Comparison of ENCODE assay signal across 9 mouse cellular contexts in genomic region chr19:5429806-5430205, GRCm38 (mm10). TPM values are rescaled to one million over a fixed set of nuclear protein-coding genes. Genes with fewer than 3 reads are reported as not detected.
DNase-seq lines count a peak whose midpoint lies in the region; ATAC-seq and TF ChIP-seq lines count a peak whose summit lies in the region.
"Had no signal": no experiment of that assay in that cellular context is flagged by ENCODE, and none has a peak within 500 bp of the region (broad histone marks: within the 10 kb centered on the region; RNA-seq: fewer than 3 reads in every experiment).

No protein-coding gene starts in this region.

- DNase-seq in midbrain, postnatal 0 days (ENCODE audit: low spot score): peak; percentile 26
- DNase-seq in midbrain, embryonic 10.5 days (ENCODE audit: low spot score): no peak
- DNase-seq in adrenal gland, postnatal 14 days: peak; percentile 91
- peak; percentile 94 for DNase-seq in gastrocnemius, adult 2 months
- peak; percentile 68 for DNase-seq in testis, postnatal 10 days (ENCODE audit: low spot score)
- no peak for DNase-seq in liver, embryonic 11.5 days (ENCODE audit: low spot score)

- peaks cover 11% of the 10 kb centered on the region; the same call in 1 of the 2 replicates for H3K36me3 ChIP-seq in midbrain, postnatal 0 days (ENCODE audit: insufficient read depth, low read length)
- peaks cover 20% of the 10 kb centered on the region for H3K36me3 ChIP-seq in midbrain, embryonic 10.5 days
- peaks cover 10% of the 10 kb centered on the region; the same call in 1 of the 2 replicates for H3K36me3 ChIP-seq in liver, embryonic 11.5 days (ENCODE audit: control insufficient read depth, insufficient read depth, low read length)

- H3K4me1 ChIP-seq in midbrain, postnatal 0 days (ENCODE audit: insufficient read depth, low read length): peaks cover 16% of the 10 kb centered on the region
- H3K4me1 ChIP-seq in midbrain, embryonic 10.5 days: peaks cover 33% of the 10 kb centered on the region
- peaks cover 24% of the 10 kb centered on the region for H3K4me1 ChIP-seq in liver, embryonic 11.5 days (replicated peaks; ENCODE audit: control insufficient read depth, insufficient read depth, low read length)

- H3K4me3 ChIP-seq in midbrain, postnatal 0 days (ENCODE audit: low read depth, low read length): no peak overlapping the region
- no peak overlapping the region for H3K4me3 ChIP-seq in midbrain, embryonic 10.5 days
- no peak overlapping the region for H3K4me3 ChIP-seq in gastrocnemius, adult 2 months
- H3K4me3 ChIP-seq in liver, embryonic 11.5 days (ENCODE audit: low read depth, low read length): no peak overlapping the region
- H3K4me3 ChIP-seq: left cerebral cortex, adult 2 months had no signal

- 68% methylated on average over 8 of the region's 8 CpGs for WGBS in midbrain, postnatal 0 days
- 76% methylated on average over 8 of the region's 8 CpGs for WGBS in midbrain, embryonic 10.5 days
- 67% methylated on average over 8 of the region's 8 CpGs for WGBS in liver, embryonic 11.5 days

- ATAC-seq in midbrain, postnatal 0 days (ENCODE audit: low FRiP score): no peak
- ATAC-seq in liver, embryonic 11.5 days (replicated peaks; ENCODE audit: low FRiP score): no peak
- ATAC-seq in CD4-positive, CD25-positive, alpha-beta regulatory T cell, adult 4 months: no peak

- H3K27me3 ChIP-seq in midbrain, postnatal 0 days (ENCODE audit: insufficient read depth, low read length): no peaks in the 10 kb centered on the region
- no peaks in the 10 kb centered on the region for H3K27me3 ChIP-seq in midbrain, embryonic 10.5 days (ENCODE audit: low read depth, poor library complexity, severe bottlenecking)
- H3K27me3 ChIP-seq in liver, embryonic 11.5 days (replicated peaks; ENCODE audit: control insufficient read depth, insufficient read depth, low read length): no peaks in the 10 kb centered on the region

- H3K9ac ChIP-seq in midbrain, postnatal 0 days (replicated peaks; ENCODE audit: low read length, poor library complexity, severe bottlenecking): no peak overlapping the region
- H3K9ac ChIP-seq in liver, embryonic 11.5 days (ENCODE audit: low read depth, low read length): no peak overlapping the region

- no peak overlapping the region for H3K27ac ChIP-seq in midbrain, postnatal 0 days (ENCODE audit: low read depth, low read length)
- H3K27ac ChIP-seq in midbrain, embryonic 10.5 days (replicated peaks): no peak overlapping the region
- H3K27ac ChIP-seq in gastrocnemius, adult 2 months: peak overlapping the region; percentile 52
- H3K27ac ChIP-seq in liver, embryonic 11.5 days (ENCODE audit: low read depth, low read length): no peak overlapping the region
- H3K27ac ChIP-seq: left cerebral cortex, adult 2 months had no signal

- intact Hi-C loops in gastrocnemius, adult 2 months (cut with DNase I): no loop called here

- no peak overlapping the region for H3K4me2 ChIP-seq in midbrain, postnatal 0 days (ENCODE audit: low read depth, low read length, poor library complexity, severe bottlenecking)
- H3K4me2 ChIP-seq in liver, embryonic 11.5 days: no peak overlapping the region

- no peak for TF ChIP-seq CTCF in midbrain, postnatal 0 days (IDR thresholded peaks at IDR 0.05)
- no peak for TF ChIP-seq CTCF in gastrocnemius, adult 2 months (IDR thresholded peaks at IDR 0.05)

- no peaks in the 10 kb centered on the region for H3K9me3 ChIP-seq in midbrain, postnatal 0 days (ENCODE audit: low read length)
- H3K9me3 ChIP-seq in midbrain, embryonic 10.5 days (replicated peaks): no peaks in the 10 kb centered on the region
- H3K9me3 ChIP-seq in liver, embryonic 11.5 days (ENCODE audit: control insufficient read depth, low read length): no peaks in the 10 kb centered on the region

RNA-seq across cellular contexts. Expression of gene AI837181, which starts 4.9 kb away (rescaled TPM):
- 73.2 and 98.8 TPM in 2 replicates for total RNA-seq in midbrain, postnatal 0 days (2014; rRNA removed)
- 74.1 and 85.2 TPM in 2 replicates for polyA plus RNA-seq in midbrain, postnatal 0 days (2015; fragmentation: Nextera tagmentation; extraction: Ambion mirVana)
- polyA plus RNA-seq in midbrain, embryonic 10.5 days (2016; fragmentation: Nextera tagmentation; extraction: Ambion mirVana): 45.1 and 48.5 TPM in 2 replicates
- 36.8 and 45.1 TPM in 2 replicates for total RNA-seq in adrenal gland, postnatal 14 days (2021)
- total RNA-seq in gastrocnemius, adult 2 months (2021): 10 to 100 TPM; 34.0 to 38.0 TPM
- 24.2 and 27.2 TPM in 2 replicates for polyA plus RNA-seq in liver, embryonic 11.5 days (2014; fragmentation: Nextera tagmentation; extraction: Ambion mirVana)
- polyA plus RNA-seq in CD4-positive, CD25-positive, alpha-beta regulatory T cell, adult 4 months (2017; shearing (Covaris generic)): 10 to 100 TPM; 20.8 to 28.7 TPM

RNA-seq across cellular contexts. Expression of gene Drap1, which starts 5.0 kb away (rescaled TPM):
- total RNA-seq in midbrain, postnatal 0 days (2014; rRNA removed): 187 and 203 TPM in 2 replicates
- polyA plus RNA-seq in midbrain, postnatal 0 days (2015; fragmentation: Nextera tagmentation; extraction: Ambion mirVana): 332 and 342 TPM in 2 replicates
- 221 and 228 TPM in 2 replicates for polyA plus RNA-seq in midbrain, embryonic 10.5 days (2016; fragmentation: Nextera tagmentation; extraction: Ambion mirVana)
- total RNA-seq in adrenal gland, postnatal 14 days (2021): 210 and 236 TPM in 2 replicates
- total RNA-seq in gastrocnemius, adult 2 months (2021): 100 to 1,000 TPM; 503 to 688 TPM
- 124 and 151 TPM in 2 replicates for polyA plus RNA-seq in liver, embryonic 11.5 days (2014; fragmentation: Nextera tagmentation; extraction: Ambion mirVana)
- 10 to 100 TPM; 56.0 to 57.2 TPM for polyA plus RNA-seq in CD4-positive, CD25-positive, alpha-beta regulatory T cell, adult 4 months (2017; shearing (Covaris generic))

RNA-seq across cellular contexts. Expression of gene Fosl1, which starts 17.5 kb away (rescaled TPM):
- total RNA-seq in midbrain, postnatal 0 days (2014; rRNA removed): 0.11 TPM in 1 of 2 replicates, not detected in the other
- not detected in 2 replicates for polyA plus RNA-seq in midbrain, postnatal 0 days (2015; fragmentation: Nextera tagmentation; extraction: Ambion mirVana)
- polyA plus RNA-seq in midbrain, embryonic 10.5 days (2016; fragmentation: Nextera tagmentation; extraction: Ambion mirVana): not detected in 2 replicates
- 0.98 and 1.1 TPM in 2 replicates for total RNA-seq in adrenal gland, postnatal 14 days (2021)
- total RNA-seq in gastrocnemius, adult 2 months (2021): not detected
- 0.52 and 0.59 TPM in 2 replicates for polyA plus RNA-seq in liver, embryonic 11.5 days (2014; fragmentation: Nextera tagmentation; extraction: Ambion mirVana)
- not detected for polyA plus RNA-seq in CD4-positive, CD25-positive, alpha-beta regulatory T cell, adult 4 months (2017; shearing (Covaris generic))
- polyA plus RNA-seq: lung, embryonic 16.5 days had no signal

RNA-seq across cellular contexts. Expression of gene Tsga10ip, which starts 27.5 kb away (rescaled TPM):
- not detected in 2 replicates for total RNA-seq in midbrain, postnatal 0 days (2014; rRNA removed)
- polyA plus RNA-seq in midbrain, postnatal 0 days (2015; fragmentation: Nextera tagmentation; extraction: Ambion mirVana): 0.10 TPM in 1 of 2 replicates, not detected in the other
- 0.39 TPM in 1 of 2 replicates, not detected in the other for polyA plus RNA-seq in midbrain, embryonic 10.5 days (2016; fragmentation: Nextera tagmentation; extraction: Ambion mirVana)
- total RNA-seq in adrenal gland, postnatal 14 days (2021): not detected in 2 replicates
- 1 to 10 TPM; 1.3 to 2.7 TPM for total RNA-seq in gastrocnemius, adult 2 months (2021)
- polyA plus RNA-seq in liver, embryonic 11.5 days (2014; fragmentation: Nextera tagmentation; extraction: Ambion mirVana): 0.30 and 1.2 TPM in 2 replicates
- not detected for polyA plus RNA-seq in CD4-positive, CD25-positive, alpha-beta regulatory T cell, adult 4 months (2017; shearing (Covaris generic))
- total RNA-seq: left cerebral cortex, adult 2 months had no signal

RNA-seq across cellular contexts. Expression of gene Ccdc85b, which starts 27.9 kb away (rescaled TPM):
- total RNA-seq in midbrain, postnatal 0 days (2014; rRNA removed): 14.3 and 19.4 TPM in 2 replicates
- polyA plus RNA-seq in midbrain, postnatal 0 days (2015; fragmentation: Nextera tagmentation; extraction: Ambion mirVana): 15.4 and 15.6 TPM in 2 replicates
- polyA plus RNA-seq in midbrain, embryonic 10.5 days (2016; fragmentation: Nextera tagmentation; extraction: Ambion mirVana): 5.5 and 6.0 TPM in 2 replicates
- total RNA-seq in adrenal gland, postnatal 14 days (2021): 8.8 and 11.2 TPM in 2 replicates
- 1 to 10 TPM; 3.9 to 7.2 TPM for total RNA-seq in gastrocnemius, adult 2 months (2021)
- 5.8 and 6.3 TPM in 2 replicates for polyA plus RNA-seq in liver, embryonic 11.5 days (2014; fragmentation: Nextera tagmentation; extraction: Ambion mirVana)
- under 1 TPM; 0.48 to 0.83 TPM for polyA plus RNA-seq in CD4-positive, CD25-positive, alpha-beta regulatory T cell, adult 4 months (2017; shearing (Covaris generic))

Comparison
In these comparisons a context has a peak if more than half of its experiments do, and no peak if none do; other contexts are left out.
1. DNase-seq: peak in midbrain, postnatal 0 days (single experiment), adrenal gland, postnatal 14 days (single experiment), gastrocnemius, adult 2 months (single experiment) and testis, postnatal 10 days (single experiment); none in midbrain, embryonic 10.5 days (single experiment) and liver, embryonic 11.5 days (single experiment).